Mouse (Mus musculus) MN1 (cell line): ENCODE measurements at regions not wholly inside any gene's neighbourhood (a gene's known extent, or its start where the extent isn't known, plus 50 kb on each side); places are given as distances from the start of the nearest gene placed in this dataset.

Experiments
- DNase-seq: peaks from one replicate; pipeline ENCODE4 v3.0.0-alpha.2; 2016; ENCODE audit warnings: low spot score

GRCm38 (mm10) chr1:30061242-30061641, 812.5 kb downstream of the Phf3 start:
- DNase-seq = no peak

GRCm38 (mm10) chr1:30060806-30061205, 812.9 kb downstream of the Phf3 start:
- peak; percentile 78 for DNase-seq

DNA sequence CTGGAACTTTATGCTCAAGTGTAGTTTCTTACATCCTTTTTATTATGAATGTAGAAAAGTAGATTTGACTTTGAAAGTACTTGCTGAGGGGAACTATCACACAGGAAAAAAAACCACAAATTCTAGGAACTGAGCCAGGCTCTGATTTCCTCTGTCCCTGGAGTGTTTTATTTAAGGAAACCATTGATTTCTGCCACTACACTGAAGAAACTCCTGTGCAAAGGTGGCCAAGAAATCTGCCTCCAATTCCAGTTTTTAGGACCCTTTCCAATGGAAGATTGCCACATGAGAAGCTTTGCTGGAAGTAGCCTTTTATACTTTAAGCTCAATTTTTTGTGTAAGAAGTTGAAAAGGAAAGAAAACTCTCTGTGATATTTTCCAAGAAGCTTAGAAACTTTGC, 856.1 kb downstream of the Phf3 start:
- DNase-seq = no peak

GRCm38 (mm10) chr1:30008757-30009340, 864.9 kb downstream of the Phf3 start:
- DNase-seq = no peak
